Mouse (Mus musculus) granulocyte monocyte progenitor cell, adult 5-6 weeks (primary cell): ENCODE results near the gene Nudt3. TPM values are rescaled to one million over a fixed set of nuclear protein-coding genes. Genes with fewer than 3 reads are reported as not detected.
"Not testable (repeated sequence)": the region's sequence is repeated elsewhere in the genome, so short reads cannot be mapped to it uniquely, and the experiment has no call there.

Experiments
- ATAC-seq: replicated peaks from 2 replicates; pipeline ENCODE4 v1.8.0; 2016; ENCODE audit warnings: mild to moderate bottlenecking, moderate TSS enrichment, inconsistent platforms; ENCODE audit not compliant: poor library complexity, severe bottlenecking
- total RNA-seq, 2 experiments: library from RNA; stranded (forward) in 1 of 2; stranded (reverse) in 1 of 2; fragments of 200-712, 200-1000 nt in 1 of 2; fragments of >200 nt in 1 of 2; fragmentation: Nextera tagmentation in 1 of 2; gene quantifications; 2 replicates each; pipeline ENCODE4 v1.2.3; 2014 to 2017

Gene Nudt3
- total RNA-seq (2014; fragmentation: Nextera tagmentation) (95.3 and 120 TPM in 2 replicates), total RNA-seq (2017) (173 and 194 TPM in 2 replicates)

- peak; percentile 57 for ATAC-seq
Observed at GRCm38 (mm10) chr17:27623360-27624326, at the start of gene Nudt3. TSS of gene Nudt3 (minus strand) at chr17:27623495.

- no peak for ATAC-seq
Observed at GRCm38 (mm10) chr17:27671720-27672119, 48.4 kb upstream of the Nudt3 start.

- no peak for ATAC-seq
Observed at GRCm38 (mm10) chr17:27658767-27659166, 35.5 kb upstream of the Nudt3 start.

DNA sequence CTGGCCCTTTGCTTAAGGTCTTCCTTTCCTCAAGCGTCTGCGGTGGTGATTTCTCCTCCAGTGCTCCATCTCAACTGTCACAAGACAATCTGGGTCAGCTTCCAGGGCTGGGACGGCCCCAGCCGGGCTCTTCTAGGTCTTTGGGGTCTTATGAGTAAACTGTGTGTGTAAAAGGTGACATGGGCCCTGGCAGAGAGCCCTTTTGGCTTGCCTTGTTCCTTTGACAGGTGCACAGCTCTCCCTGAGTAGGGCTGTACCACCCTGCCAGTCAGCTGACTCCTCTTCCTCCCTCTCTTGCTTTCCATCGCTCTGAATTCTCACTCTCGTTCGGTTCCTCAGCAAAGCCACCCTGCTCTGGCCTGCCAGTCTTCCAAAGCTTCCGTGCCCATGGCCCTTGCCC is 33.8 kb upstream of the Nudt3 start:
- no peak for ATAC-seq

- ATAC-seq: no peak
Observed at GRCm38 (mm10) chr17:27656414-27656813, 33.1 kb upstream of the Nudt3 start.

DNA sequence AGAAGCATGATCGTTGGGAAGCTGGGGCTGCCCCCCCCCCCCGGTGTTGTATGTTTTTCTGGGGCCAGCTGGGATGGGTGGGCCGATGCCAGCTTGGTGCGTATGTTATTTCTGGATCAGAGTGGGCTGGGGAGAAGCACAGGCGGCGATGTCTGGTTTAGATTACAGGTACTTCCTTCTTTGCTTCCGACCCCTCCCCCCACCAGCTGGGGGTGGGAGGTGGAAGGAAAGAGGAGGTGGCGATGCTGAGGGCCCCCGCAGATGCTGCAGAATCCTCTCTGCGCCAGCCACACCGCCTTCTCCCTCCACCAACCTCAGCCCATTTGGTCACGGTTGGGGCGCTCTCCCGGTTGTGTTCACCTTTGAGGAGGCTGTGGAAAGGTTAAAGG is 32.7 kb upstream of the Nudt3 start:
- ATAC-seq: peak; percentile 13; the same call in 1 of the 2 replicates

- peak; percentile 57 for ATAC-seq
Observed at GRCm38 (mm10) chr17:27655089-27656010, 32.1 kb upstream of the Nudt3 start, which contains the start of gene Pacsin1. TSS of gene Pacsin1 (plus strand) at chr17:27655509.

GRCm38 (mm10) chr17:27653253-27653959 is 30.1 kb upstream of the Nudt3 start:
- ATAC-seq: no peak

DNA sequence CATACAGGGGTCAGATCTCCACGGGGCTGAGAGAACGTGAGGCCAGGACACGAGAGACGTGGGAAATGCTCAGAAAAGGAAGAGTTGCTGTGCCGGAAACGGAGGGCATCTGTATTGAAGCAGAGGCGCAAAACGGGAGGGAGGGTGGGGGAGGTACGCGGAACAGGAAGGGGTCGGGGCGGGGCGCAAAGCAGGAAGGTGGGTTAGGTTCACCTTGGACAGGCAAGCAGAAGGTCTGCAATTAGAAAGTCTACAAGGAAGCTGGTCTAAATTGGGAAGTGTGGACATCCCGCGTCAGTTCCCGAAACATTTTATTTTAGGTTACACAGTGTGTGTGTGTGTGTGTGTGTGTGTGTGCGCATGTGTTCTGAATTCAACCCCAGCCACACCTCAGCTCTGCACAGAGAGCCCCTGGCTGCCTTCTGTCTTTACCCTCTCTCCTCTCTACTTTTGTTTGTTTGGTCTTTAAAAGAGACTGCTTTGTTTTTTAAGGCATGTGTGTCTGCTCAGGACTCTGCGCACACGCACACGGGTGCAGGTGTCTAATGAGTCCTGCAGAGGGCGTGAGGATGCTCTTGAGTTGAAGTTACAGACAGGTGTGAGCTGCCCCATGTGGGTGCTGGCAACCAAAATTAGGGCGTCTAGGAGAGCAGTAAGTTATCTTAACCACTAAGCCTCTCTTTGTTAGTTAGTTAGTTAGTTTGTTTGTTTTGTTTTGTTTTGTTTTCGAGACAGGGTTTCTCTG is 28.9 kb upstream of the Nudt3 start:
- peak; percentile 41 for ATAC-seq

DNA sequence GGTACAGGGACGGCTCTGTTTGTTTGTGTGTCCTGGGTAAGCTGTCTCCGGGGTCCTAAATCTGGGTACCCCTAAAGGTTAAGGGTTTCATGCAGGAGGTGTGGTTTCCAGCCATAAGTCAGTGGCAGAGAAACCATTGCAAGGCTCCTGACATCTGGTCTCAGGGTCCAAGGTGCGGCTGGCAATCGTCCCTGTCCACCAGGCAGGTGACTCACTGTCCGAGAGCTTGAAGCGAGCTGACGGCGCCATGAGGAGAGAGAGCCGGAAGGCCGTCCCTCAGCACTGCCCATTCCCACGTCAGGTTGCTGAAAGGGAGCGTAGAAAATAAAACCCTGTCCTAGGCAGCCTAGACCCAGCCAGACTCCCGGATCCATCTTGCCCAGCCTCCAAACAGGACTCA is 27.3 kb upstream of the Nudt3 start:
- ATAC-seq: no peak

- peak; percentile 82 for ATAC-seq
Observed at GRCm38 (mm10) chr17:27650160-27650559, 26.9 kb upstream of the Nudt3 start.

DNA sequence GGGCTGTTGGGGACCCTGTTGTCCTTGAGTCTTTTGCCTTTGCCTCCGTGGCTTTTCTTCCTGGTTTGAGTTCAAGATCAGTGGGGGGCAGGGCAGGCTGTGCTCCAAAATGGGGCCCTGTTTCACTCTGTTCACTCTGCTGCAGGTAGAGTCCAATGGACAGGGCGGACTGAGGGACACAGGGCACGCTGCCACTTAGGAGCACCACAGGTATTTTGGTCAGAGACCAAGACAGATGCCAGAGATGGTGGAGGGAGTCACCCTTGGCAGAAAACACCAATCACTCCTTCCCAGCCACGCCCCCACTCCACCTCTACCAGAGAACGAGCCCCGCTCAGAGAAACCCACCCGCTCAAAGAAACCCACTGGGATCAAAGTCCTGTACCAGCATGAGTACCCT is 22.5 kb upstream of the Nudt3 start:
- ATAC-seq: no peak

DNA sequence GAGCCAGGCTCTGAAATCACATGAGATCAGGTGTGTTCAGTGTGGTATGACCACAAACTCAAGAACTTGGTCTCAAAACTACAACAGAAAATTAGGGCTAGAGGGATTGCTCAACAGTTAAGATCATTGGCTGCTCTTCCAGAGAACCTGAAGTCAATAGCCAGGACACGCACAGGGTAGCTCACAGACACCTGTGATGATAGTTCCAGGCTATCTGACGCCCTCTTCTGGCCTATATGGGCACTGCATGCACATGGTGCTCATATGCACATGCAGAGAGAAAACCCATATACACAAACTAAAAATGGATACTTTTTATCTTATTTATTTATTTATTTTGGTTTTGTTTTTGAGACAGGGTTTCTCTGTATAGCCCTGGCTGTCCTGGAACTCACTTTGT is 21.3 kb upstream of the Nudt3 start:
- ATAC-seq: no peak

GRCm38 (mm10) chr17:27643756-27644155 is 20.5 kb upstream of the Nudt3 start:
- ATAC-seq: no peak

DNA sequence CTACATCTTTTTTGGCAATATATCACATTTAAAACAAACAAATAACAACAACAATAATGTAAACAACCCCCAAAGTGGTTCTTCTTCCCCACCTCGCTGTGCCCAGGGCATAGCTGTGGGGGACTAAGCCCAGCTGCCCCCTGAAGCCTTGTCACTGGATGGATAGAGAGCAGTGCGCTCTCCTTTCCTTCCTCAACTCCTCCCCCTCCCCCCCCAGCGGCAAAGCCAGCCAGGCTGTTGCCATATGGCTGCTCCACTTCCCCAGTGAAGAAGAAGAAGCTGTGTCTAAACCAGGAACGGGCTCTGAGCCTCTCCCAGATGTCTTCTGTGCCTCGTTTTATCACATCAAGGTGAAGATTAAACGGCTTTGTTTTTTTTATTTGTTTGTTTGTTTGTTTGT is 19.8 kb upstream of the Nudt3 start:
- peak; percentile 84 for ATAC-seq

DNA sequence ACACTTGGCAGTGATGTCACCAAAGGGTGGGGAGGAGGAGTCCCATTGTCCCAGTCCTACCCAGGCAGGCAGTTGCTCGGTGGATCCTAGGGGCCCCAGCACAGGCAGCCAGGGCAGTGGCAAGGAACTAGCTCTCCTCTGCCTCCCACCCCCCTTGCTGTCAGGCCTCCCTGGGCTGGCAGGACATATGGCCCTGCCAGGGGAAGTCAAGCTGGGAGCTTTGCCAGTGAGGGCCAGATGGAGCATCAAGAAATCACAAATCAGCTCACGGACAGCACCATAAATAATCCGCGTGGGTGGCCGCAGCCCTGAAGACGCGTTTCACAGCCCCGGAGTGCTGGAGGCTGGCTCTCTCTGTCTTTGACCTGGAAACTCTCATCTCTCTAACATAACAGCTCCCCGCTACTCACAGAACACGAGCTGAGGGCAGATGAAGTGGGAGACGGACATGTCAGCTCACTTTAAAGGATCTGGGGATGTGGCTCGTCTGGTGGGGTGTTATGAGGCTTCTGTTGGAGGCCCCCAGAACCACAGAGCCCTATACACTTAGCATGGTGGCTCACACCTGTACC is 19.3 kb upstream of the Nudt3 start:
- peak; percentile 56 for ATAC-seq

GRCm38 (mm10) chr17:27639851-27640250 is 16.6 kb upstream of the Nudt3 start:
- not testable (repeated sequence) for ATAC-seq

DNA sequence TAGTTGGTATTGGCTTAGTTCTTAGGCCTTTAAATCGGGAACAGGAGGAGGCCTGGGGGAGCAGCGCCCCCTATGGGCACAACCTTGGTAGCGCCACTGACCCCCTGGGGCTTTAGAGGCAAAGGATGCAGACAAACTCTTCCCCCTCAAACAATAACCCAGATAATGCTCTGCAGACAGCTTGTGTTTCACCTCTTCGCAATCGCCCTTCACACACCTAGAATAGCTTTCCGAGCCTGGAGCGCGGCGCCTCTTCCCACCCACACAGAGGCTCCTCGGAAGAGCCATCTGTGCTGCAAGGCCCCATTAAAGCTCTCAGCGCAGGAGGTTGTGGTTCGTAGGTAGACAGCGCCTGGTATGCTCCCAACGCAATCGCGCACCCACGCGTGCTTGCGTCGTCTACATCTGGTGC is 15.6 kb upstream of the Nudt3 start:
- ATAC-seq: no peak

DNA sequence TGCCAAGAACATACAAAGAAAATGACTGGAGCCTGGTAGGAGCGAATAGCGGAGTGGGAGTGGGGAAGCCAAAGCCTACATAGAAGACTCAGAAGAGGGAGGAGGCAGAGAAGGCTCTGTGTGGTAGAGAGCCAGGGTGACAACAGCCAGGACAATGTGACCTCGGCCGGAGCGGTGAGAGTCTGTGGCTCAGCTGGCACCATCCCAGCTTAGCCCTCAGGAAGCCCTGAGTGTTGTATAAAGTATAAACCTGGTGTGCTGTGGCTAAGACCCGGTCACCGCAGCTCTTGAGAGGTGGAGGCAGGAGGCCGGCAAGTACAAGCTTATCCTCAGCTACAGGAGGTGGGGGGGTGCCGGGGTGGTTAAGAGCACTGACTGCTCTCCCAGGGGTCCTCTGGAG is 14.0 kb upstream of the Nudt3 start:
- peak; percentile 21; the same call in 1 of the 2 replicates for ATAC-seq
